Mouse (Mus musculus) midbrain, embryonic 13.5 days (tissue): ENCODE measurements around the gene Asb6. TPM values are rescaled to one million over a fixed set of nuclear protein-coding genes. Genes with fewer than 3 reads are reported as not detected.

Source experiments
- ATAC-seq: fragments of 200-750 bp; cut with Nextera tagmentation; 2 replicates; pipeline ENCODE4 v1.8.0; 2017; ENCODE audit warnings: mild to moderate bottlenecking, moderate TSS enrichment, moderate library complexity
- H3K27ac ChIP-seq: fragments of 300-500 bp; sonication (generic); 2 replicates; pipeline ENCODE4 v1.5.1; 2015; ENCODE audit warnings: inconsistent platforms, mild to moderate bottlenecking, moderate library complexity
- H3K27me3 ChIP-seq: fragments of 300-500 bp; sonication (generic); 2 replicates; pipeline ENCODE4 v1.6.1; 2015; ENCODE audit warnings: mild to moderate bottlenecking, inconsistent platforms
- H3K36me3 ChIP-seq: fragments of 300-500 bp; sonication (generic); 2 replicates; pipeline ENCODE4 v1.6.1; 2015; ENCODE audit warnings: mild to moderate bottlenecking, inconsistent platforms
- H3K4me1 ChIP-seq: fragments of 300-500 bp; sonication (generic); replicated peaks from 2 replicates; pipeline ENCODE4 v1.6.1; 2015; ENCODE audit warnings: inconsistent platforms
- H3K4me2 ChIP-seq: fragments of 300-500 bp; sonication (generic); replicated peaks from 2 replicates; pipeline ENCODE4 v1.6.1; 2015; ENCODE audit warnings: moderate library complexity, mild to moderate bottlenecking, inconsistent platforms
- H3K4me3 ChIP-seq: fragments of 300-500 bp; sonication (generic); replicated peaks from 2 replicates; pipeline ENCODE4 v1.5.1; 2015; ENCODE audit warnings: mild to moderate bottlenecking, inconsistent platforms
- H3K9ac ChIP-seq: fragments of 300-500 bp; sonication (generic); replicated peaks from 2 replicates; pipeline ENCODE4 v1.6.1; 2015; ENCODE audit warnings: mild to moderate bottlenecking, inconsistent platforms
- H3K9me3 ChIP-seq: fragments of 300-500 bp; sonication (generic); 2 replicates; pipeline ENCODE4 v1.6.1; 2016; ENCODE audit warnings: mild to moderate bottlenecking, inconsistent platforms
- WGBS: fragments of 180-500 bp; shearing (Covaris S2); methylation state at CpG from one replicate; pipeline ENCODE4 v1.1.7; 2015; 5-methylcytosine and 5-hydroxymethylcytosine counted together
- polyA plus RNA-seq: library from polyadenylated mRNA; unstranded; fragments of >200 nt; fragmentation: Nextera tagmentation; extraction: Ambion mirVana; gene quantifications from 2 replicates; pipeline ENCODE4 v1.2.1, GENCODE M21; 2015

Asb6 gene
- polyA plus RNA-seq, 1 experiment from 2014 or later: 41.7 TPM

DNA sequence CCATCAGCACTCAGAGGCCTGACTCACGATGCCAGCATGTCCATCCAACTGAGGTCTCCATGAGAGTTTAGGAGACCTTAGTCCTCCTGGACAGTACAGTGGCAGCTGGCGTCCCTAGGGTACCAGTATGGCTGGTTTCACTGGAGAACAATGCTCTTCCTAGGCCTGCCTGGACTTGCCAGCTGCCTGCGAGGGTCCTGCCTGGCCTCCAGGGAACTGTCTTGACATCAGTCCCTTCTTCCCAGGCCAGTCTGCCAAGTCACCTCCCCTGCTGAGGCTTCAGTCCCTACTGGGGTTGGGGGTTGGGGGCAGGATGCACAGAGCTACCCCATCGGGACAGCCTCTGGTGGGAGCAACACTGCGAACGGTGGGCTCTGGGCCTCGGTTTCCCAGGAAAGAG, 38.1 kb downstream of the Asb6 start:
- peaks cover 40% of the 10 kb centered on the region for H3K4me1 ChIP-seq
- 80% methylated on average over 7 of the region's 7 CpGs for WGBS
- no peaks in the 10 kb centered on the region for H3K27me3 ChIP-seq
- H3K36me3 ChIP-seq: no peaks in the 10 kb centered on the region
- no peak overlapping the region for H3K4me3 ChIP-seq
- H3K9me3 ChIP-seq: no peaks in the 10 kb centered on the region; the same call in 1 of the 2 replicates
- H3K4me2 ChIP-seq: no peak overlapping the region
- no peak for ATAC-seq
- H3K27ac ChIP-seq: no peak overlapping the region
- H3K9ac ChIP-seq: no peak overlapping the region

DNA sequence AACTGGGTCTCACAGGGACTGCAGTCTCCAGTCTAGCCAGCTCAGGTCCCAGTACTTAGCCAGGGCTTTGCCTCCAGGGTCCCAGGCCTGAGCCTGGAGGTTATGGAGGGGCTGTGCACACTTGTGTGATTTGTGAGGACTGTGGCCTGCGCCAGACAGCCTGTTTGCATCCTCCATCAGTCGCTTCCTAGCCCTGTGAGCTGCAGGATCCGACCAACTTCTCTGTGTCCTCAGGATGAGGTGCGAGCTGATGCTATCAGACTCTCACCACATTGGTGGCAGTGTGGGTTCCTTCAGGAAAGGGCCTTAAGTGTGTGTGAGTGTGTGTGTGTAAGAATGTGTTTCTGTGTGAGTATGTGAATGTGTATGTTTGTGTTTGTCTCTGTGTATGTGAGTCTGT, 42.7 kb downstream of the Asb6 start:
- H3K27me3 ChIP-seq: 0 out of 2 replicates have a peak, but pooled peaks cover 3% of the 10 kb centered on the region
- H3K4me1 ChIP-seq: peaks cover 53% of the 10 kb centered on the region
- H3K36me3 ChIP-seq: no peaks in the 10 kb centered on the region
- no peak for ATAC-seq
- H3K9me3 ChIP-seq: no peaks in the 10 kb centered on the region; the same call in 1 of the 2 replicates
- H3K9ac ChIP-seq: peak overlapping the region; percentile 32; the same call in 1 of the 2 replicates
- peak overlapping the region; percentile 73 for H3K27ac ChIP-seq
- H3K4me3 ChIP-seq: no peak overlapping the region
- 62% methylated on average over 4 of the region's 4 CpGs for WGBS
- H3K4me2 ChIP-seq: no peak overlapping the region

DNA sequence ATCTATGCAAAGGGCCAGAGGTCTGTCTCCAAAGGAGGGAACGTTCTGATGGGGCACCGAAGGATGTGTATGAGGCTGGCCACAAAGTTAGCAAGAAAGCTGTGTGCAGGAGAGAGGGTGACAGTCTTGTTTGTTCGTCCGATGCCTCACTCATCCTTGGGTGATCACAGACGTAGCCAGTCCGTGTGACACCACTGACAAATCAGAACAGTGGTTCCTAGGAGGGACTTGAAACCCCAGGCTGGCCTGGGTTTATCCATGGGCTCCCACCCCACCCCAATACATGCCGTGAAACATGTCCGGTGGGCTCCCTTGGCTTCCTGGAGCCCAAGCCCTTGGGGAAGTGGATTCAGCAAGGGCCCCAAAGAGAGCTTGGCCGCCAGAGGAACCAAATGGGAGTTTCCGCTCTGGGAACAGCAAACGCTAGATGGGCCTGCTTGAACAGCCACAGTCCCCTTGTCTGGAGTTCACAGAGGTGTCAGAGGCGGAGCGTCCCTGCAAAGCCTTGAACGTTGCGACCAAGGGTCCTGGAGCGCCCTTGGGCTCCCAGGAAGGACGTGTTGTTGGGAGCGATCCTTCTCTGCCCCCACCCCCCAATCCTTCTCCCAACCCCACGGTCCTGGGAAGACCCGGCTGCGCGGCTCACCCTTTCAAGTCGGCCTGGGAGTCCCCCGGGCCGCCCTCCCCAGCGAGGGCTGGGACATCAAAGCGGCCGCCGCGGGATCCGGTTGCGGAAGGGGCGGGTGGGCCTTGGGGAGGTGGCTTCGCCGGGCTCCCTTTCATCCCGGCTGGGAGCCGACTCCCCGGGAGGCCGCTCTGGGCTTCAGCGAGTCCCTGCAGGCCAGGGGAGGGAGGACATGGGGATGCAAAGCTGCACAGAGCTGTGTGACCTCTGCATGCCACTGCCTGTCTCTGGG, 45.8 kb downstream of the Asb6 start:
- ATAC-seq: peak; percentile 53
- H3K4me2 ChIP-seq: peak overlapping the region; percentile 48
- H3K9ac ChIP-seq: peak overlapping the region; percentile 23; the same call in 1 of the 2 replicates
- peak overlapping the region; percentile 62 for H3K27ac ChIP-seq
- WGBS: 10% methylated on average over 38 of the region's 40 CpGs
- H3K27me3 ChIP-seq: 0 out of 2 replicates have a peak, but pooled peaks cover 3% of the 10 kb centered on the region
- H3K36me3 ChIP-seq: no peaks in the 10 kb centered on the region
- no peak overlapping the region for H3K4me3 ChIP-seq
- peaks cover 51% of the 10 kb centered on the region for H3K4me1 ChIP-seq
- no peaks in the 10 kb centered on the region for H3K9me3 ChIP-seq

DNA sequence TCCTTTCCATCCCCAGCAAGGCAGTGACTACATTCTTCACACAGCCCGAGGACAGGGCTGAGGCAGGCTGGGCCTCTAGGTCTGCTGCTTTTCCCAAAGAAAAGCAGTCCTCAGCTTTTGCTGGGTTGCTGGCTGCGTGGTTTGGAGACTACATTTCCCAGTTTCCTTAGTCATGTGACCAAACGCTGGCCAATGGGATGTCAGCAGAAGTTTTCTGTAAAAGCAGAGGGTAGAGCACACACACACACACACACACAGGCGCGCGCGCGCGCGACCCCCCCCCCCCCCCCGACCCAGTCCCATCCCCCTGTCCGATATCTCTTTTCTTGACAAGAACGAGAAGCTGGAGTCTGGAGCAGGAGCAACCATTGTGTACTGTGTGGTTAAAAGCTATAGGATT, 46.8 kb downstream of the Asb6 start:
- Histone ChIP-seq H3K36me3 (no peaks in the 10 kb centered on the region), H3K4me2 (peak overlapping the region; percentile 48), H3K4me3 (0 out of 2 replicates have a peak overlapping the region, but pooled peaks have one; percentile 15), H3K27ac (peak overlapping the region; percentile 58), H3K9me3 (no peaks in the 10 kb centered on the region), H3K27me3 (0 out of 2 replicates have a peak, but pooled peaks cover 3% of the 10 kb centered on the region), H3K4me1 (peaks cover 52% of the 10 kb centered on the region), H3K9ac (peak overlapping the region; percentile 55)
- WGBS: under 1% methylated on average over 13 of the region's 13 CpGs
- ATAC-seq: peak; percentile 43

DNA sequence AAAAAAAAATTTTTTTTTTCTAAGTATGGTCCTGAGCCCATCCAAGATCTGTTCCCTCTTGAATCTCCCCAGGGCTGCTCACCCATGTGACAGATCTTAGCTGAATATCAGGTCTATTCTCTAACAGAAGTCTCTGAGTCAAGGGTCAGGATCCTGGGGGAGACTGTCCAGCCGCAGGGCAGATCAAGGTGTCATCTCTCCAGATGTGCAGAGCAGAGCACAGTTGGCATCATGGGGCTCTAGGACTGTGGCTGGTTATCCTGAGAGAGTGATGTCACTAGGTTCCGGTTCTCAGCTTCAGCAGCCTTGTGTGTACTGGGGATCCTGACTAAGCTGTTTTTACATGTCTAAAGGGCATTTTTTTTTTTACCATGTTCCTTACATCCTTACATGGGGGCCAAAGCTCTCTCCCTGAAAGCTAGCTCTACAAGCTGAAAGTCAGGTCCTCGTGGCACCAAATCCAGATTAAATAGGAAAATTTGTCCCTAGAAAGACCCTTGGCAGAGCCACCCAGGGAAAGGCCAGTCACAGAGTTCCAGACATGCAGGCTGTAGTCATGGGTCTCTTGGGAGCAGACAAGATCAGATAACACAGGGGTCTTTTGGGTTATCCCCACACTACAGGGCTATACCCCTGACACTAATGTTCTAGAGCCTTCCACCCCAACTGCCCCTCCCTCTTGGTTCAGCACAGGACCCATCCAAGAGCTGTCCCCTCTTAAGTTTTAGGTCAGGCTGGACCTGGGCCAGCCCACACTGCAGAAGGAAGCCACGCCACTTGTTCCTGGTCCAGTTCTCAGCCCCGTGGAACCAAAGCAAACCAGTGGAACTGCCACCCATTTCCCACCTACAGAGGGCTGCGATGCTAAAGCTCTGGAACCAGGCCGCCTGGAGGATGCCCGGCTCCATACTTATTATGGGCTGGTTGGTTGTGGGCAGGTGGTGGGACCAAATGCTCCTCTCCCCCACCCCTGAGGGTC, 47.5 kb downstream of the Asb6 start:
- peak; percentile 15 for ATAC-seq
- Histone ChIP-seq H3K27me3 (0 out of 2 replicates have a peak, but pooled peaks cover 3% of the 10 kb centered on the region), H3K36me3 (no peaks in the 10 kb centered on the region), H3K9ac (peak overlapping the region; percentile 55), H3K4me3 (0 out of 2 replicates have a peak overlapping the region, but pooled peaks have one; percentile 15), H3K9me3 (no peaks in the 10 kb centered on the region), H3K4me1 (peaks cover 51% of the 10 kb centered on the region), H3K27ac (peak overlapping the region; percentile 58), H3K4me2 (peak overlapping the region; percentile 48)
- 80% methylated on average over 8 of the region's 8 CpGs for WGBS

DNA sequence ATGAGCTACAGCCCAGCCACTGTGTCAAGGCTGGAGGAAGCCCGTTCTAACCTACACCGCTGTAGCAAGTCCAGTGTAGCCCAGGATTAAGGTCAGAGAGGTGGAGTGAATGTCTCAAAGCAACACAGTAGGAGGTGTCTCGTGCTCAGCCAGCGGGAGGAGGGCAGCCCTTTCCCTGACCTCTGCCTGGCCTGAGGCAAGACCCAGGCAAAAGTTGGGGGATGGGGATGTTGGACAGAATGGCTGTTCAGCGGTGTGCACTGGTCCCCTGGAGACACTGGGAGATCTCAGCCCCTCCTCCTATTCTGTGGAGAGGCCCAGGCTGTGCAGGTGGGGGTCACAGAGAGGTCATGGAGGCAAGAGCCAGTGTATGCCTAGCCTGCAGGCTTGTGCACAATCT, 50.9 kb downstream of the Asb6 start:
- H3K4me3 ChIP-seq: no peak overlapping the region
- no peak for ATAC-seq
- H3K4me1 ChIP-seq: peaks cover 20% of the 10 kb centered on the region
- WGBS: 3% methylated on average over 5 of the region's 5 CpGs
- H3K4me2 ChIP-seq: no peak overlapping the region
- H3K27ac ChIP-seq: no peak overlapping the region
- H3K9ac ChIP-seq: no peak overlapping the region
- H3K9me3 ChIP-seq: no peaks in the 10 kb centered on the region
- H3K36me3 ChIP-seq: no peaks in the 10 kb centered on the region
- H3K27me3 ChIP-seq: no peaks in the 10 kb centered on the region

DNA sequence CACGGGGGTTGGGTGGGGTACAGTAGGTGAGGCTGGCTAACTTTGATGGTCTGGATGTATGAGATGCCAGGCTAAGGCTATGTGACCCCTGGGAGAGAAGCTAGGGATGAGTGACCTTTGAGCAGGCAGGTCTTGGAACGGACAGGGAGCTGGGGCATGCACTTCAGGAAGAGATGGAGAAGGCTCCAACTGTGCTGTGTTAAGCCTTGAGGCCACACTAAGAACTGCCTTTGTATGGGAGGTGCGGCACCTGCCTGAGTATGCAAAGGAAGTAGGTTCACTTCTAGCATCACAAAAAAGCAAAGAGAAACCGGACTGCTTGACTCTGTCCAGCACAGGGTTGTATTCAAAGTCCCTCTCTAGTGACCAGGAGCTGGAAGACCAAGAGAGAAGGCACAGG, 51.9 kb downstream of the Asb6 start:
- Histone ChIP-seq H3K4me1 (peaks cover 12% of the 10 kb centered on the region), H3K4me2 (no peak overlapping the region), H3K9ac (no peak overlapping the region), H3K4me3 (no peak overlapping the region), H3K27ac (no peak overlapping the region), H3K36me3 (no peaks in the 10 kb centered on the region), H3K27me3 (no peaks in the 10 kb centered on the region), H3K9me3 (no peaks in the 10 kb centered on the region)
- ATAC-seq: no peak
- 60% methylated on average over 4 of the region's 4 CpGs for WGBS

DNA sequence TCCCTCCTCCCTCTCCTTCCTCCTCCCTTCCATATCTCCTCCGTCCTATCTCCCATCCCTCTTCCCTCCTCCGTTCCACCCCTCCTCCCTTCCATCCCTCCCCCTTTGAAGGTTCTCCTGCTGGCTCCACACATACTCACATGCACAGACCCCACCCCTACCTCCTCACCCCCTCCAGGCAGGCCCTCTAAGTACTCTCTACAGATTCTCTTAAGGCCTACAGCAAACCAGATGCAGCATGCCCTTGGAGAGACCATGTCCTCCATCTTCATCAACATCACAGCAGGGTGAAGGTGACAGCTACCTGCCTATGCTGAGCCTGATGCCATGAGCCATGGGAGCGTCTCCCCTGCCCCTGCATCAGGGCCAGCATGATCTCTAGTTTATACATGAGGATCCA, 52.9 kb downstream of the Asb6 start:
- H3K9me3 ChIP-seq: no peaks in the 10 kb centered on the region
- WGBS: 78% methylated on average over 3 of the region's 3 CpGs
- H3K4me2 ChIP-seq: no peak overlapping the region
- peaks cover 16% of the 10 kb centered on the region for H3K4me1 ChIP-seq
- no peaks in the 10 kb centered on the region for H3K36me3 ChIP-seq
- H3K9ac ChIP-seq: no peak overlapping the region
- no peak for ATAC-seq
- no peak overlapping the region for H3K27ac ChIP-seq
- no peaks in the 10 kb centered on the region for H3K27me3 ChIP-seq
- H3K4me3 ChIP-seq: no peak overlapping the region

DNA sequence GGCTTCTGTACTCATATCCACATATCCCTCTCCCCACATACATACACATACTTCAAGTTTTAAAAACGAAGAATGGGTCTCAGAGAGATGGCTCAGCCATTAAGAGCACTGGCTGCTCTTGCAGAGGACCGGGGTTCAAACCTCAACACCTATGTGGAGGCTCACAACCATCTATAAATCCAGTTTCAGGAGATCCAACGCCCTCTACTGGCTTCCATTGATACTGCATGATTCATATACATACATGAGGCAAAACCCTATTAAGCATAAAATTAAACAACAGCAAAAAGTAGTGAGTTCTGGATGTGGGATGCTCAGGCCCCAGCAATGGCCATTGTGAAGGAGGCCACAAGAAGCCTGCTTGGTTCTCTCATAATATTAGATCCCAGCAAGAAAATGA, 54.2 kb downstream of the Asb6 start:
- WGBS: 57% methylated on average over 3 of the region's 3 CpGs
- Histone ChIP-seq H3K27ac (no peak overlapping the region), H3K36me3 (no peaks in the 10 kb centered on the region), H3K9ac (no peak overlapping the region), H3K4me3 (no peak overlapping the region), H3K4me1 (peaks cover 29% of the 10 kb centered on the region), H3K9me3 (no peaks in the 10 kb centered on the region), H3K27me3 (no peaks in the 10 kb centered on the region), H3K4me2 (no peak overlapping the region)
- no peak for ATAC-seq

DNA sequence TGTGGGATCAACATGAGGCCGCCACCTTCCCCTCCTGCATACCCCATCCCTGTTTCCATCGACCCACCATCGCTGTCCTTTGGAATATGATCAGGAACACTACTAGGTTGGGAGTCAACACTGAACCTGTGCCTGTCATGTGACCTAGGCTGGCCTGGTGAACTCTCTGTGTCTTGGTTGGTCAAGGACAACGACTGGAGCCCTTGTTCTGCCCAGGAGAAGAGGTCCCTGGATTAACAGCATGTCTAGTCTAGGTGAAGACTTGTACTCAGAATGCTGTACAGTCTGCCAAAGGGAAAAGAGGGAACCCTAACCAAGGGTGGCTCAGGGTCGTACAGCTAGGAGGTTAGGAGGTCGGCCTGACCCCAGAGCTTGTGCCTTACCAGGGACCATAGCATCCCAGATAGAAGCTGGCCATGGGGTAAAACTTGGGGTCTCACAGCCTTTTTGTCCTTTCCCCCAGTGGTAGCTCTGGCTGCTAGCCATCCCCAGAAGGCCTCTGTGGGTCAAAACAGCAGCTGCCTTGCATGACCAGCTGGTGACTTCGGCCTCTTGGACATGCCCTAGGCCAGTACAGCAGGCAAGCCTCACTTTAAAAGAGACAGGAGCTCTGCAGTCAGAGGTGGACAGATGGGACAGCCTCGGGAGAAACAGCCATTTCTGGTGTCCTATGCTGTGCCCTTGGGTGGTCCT, 56.7 kb downstream of the Asb6 start:
- peaks cover 25% of the 10 kb centered on the region for H3K4me1 ChIP-seq
- no peak overlapping the region for H3K9ac ChIP-seq
- H3K27ac ChIP-seq: peak overlapping the region; percentile 88
- no peak for ATAC-seq
- no peaks in the 10 kb centered on the region for H3K27me3 ChIP-seq
- WGBS: 82% methylated on average over 8 of the region's 8 CpGs
- H3K36me3 ChIP-seq: no peaks in the 10 kb centered on the region
- no peak overlapping the region for H3K4me2 ChIP-seq
- H3K4me3 ChIP-seq: no peak overlapping the region
- H3K9me3 ChIP-seq: no peaks in the 10 kb centered on the region
